Mouse (Mus musculus) left cerebral cortex, adult 18-20 months (tissue): ENCODE data around the gene Slc46a3. TPM values are rescaled to one million over a fixed set of nuclear protein-coding genes. Genes with fewer than 3 reads are reported as not detected.
"Not testable (repeated sequence)": the region's sequence is repeated elsewhere in the genome, so short reads cannot be mapped to it uniquely, and the experiment has no call there.

Experiments used
- DNase-seq, 2 experiments: peaks; one replicate each; pipeline ENCODE4 v3.0.0; 2021 to 2022; ENCODE audit warnings: low spot score in 2 of 2, mixed read lengths in 1 of 2
- total RNA-seq, 2 experiments: library from RNA; stranded (reverse); gene quantifications; 2 replicates each; pipeline ENCODE4 v1.2.3; 2021

Slc46a3 gene
- total RNA-seq, 2 experiments from 2014 or later: 6.9 to 7.1 TPM

- not testable (repeated sequence) for DNase-seq
Measured at GRCm38 (mm10) chr5:147896501-147896900, 1.9 kb upstream of the Slc46a3 start.

GRCm38 (mm10) chr5:147895436-147896198 is 1.0 kb upstream of the Slc46a3 start:
- DNase-seq: no peak

GRCm38 (mm10) chr5:147893766-147894454 is 705 bp downstream of the Slc46a3 start:
- no peak for DNase-seq

GRCm38 (mm10) chr5:147893143-147893542 is 1.5 kb downstream of the Slc46a3 start:
- DNase-seq: no peak

- DNase-seq: no peak
Measured at GRCm38 (mm10) chr5:147892735-147893134, 1.9 kb downstream of the Slc46a3 start.

GRCm38 (mm10) chr5:147888313-147889297 is 6.0 kb downstream of the Slc46a3 start:
- DNase-seq: no peak

- no peak for DNase-seq
Measured at GRCm38 (mm10) chr5:147883581-147883980, 11.0 kb downstream of the Slc46a3 start.

GRCm38 (mm10) chr5:147879971-147880682 is 14.5 kb downstream of the Slc46a3 start:
- no peak for DNase-seq

- no peak for DNase-seq
Measured at GRCm38 (mm10) chr5:147877520-147877919, 17.1 kb downstream of the Slc46a3 start.

GRCm38 (mm10) chr5:147875210-147875609 is 19.4 kb downstream of the Slc46a3 start:
- no peak for DNase-seq

- no peak for DNase-seq
Measured at GRCm38 (mm10) chr5:147874491-147875065, 20.0 kb downstream of the Slc46a3 start.

- DNase-seq: no peak
Measured at GRCm38 (mm10) chr5:147871091-147871820, 23.4 kb downstream of the Slc46a3 start.

- no peak for DNase-seq
Measured at GRCm38 (mm10) chr5:147870296-147870695, 24.3 kb downstream of the Slc46a3 start.

GRCm38 (mm10) chr5:147869568-147869967 is 25.0 kb downstream of the Slc46a3 start:
- no peak for DNase-seq

- DNase-seq: no peak
Measured at GRCm38 (mm10) chr5:147868674-147869073, 25.9 kb downstream of the Slc46a3 start.

GRCm38 (mm10) chr5:147860449-147861261 is 34.0 kb downstream of the Slc46a3 start, which contains the start of gene Pomp:
Gene Pomp, plus strand, starts transcription at chr5:147860461.
- peak; percentile 90 to 95 for DNase-seq

- no peak for DNase-seq
Measured at GRCm38 (mm10) chr5:147860076-147860448, 34.6 kb downstream of the Slc46a3 start.

- DNase-seq: no peak
Measured at GRCm38 (mm10) chr5:147850194-147850593, 44.4 kb downstream of the Slc46a3 start.
